Mouse (Mus musculus) effector memory CD4-positive, alpha-beta T cell, adult 7 months (primary cell): Measurements from ENCODE around the gene Olfr161. TPM values are rescaled to one million over a fixed set of nuclear protein-coding genes. Genes with fewer than 3 reads are reported as not detected.

Source experiments
- polyA plus RNA-seq: library from polyadenylated mRNA; unstranded; fragments of 100-300 nt; shearing (Covaris generic); gene quantifications from one replicate; pipeline ENCODE4 v1.2.1, GENCODE M21; 2017

Olfr161 gene
- polyA plus RNA-seq = 0.05 TPM

GRCm38 (mm10) chr16:3590691-3591090 is at the start of gene Olfr161:
Olfr161 (plus strand) TSS chr16:3591042.

Other genes starting within 250 kb of the Olfr161 start
- gene Mefv, start 127.1 kb downstream of the Olfr161 start, polyA plus RNA-seq = not detected
- gene Zfp263, start 153.1 kb downstream of the Olfr161 start, polyA plus RNA-seq = 55.4 TPM
- gene Olfr15, start 239.8 kb downstream of the Olfr161 start, polyA plus RNA-seq = 0.26 TPM